Mouse (Mus musculus): Measurements from ENCODE around the gene 4931422A03Rik.
"Not testable (repeated sequence)": the region's sequence is repeated elsewhere in the genome, so short reads cannot be mapped to it uniquely, and the experiment has no call there.

Gene 4931422A03Rik

GRCm38 (mm10) chr2:104028139-104028723 is at the start of gene 4931422A03Rik:
Gene 4931422A03Rik, minus strand, starts transcription at chr2:104028361.
- peak; percentile 40 for DNase-seq (ENCODE audit: low read depth, low spot score)

DNA sequence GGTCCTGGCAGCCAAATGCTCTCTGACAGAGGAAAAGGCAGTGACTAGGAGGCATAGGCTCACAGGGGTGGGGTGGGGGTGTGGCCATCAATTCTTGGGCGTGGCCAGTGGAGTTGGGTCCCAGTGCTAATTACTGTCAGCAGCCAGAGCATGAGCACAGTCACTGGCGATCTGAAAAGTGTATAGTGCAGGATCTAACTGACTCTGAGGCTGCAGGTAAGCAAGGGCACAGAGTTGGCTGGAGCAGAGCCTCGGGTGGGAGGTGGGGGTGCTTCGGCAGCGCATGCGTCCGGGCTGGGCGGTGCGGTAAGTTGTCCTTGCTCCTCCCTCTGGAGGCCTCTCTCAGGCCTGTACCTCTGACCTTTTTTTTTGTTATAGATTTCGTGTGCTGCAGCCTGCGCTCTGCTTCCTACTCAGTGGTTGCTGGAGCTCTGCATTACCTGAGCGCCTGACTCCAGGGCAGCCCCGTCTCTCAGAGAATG is 41.6 kb upstream of the 4931422A03Rik start, which contains the start of gene Cd59b:
Gene Cd59b (plus strand): TSS at position 146 of the 482 bp plus-strand sequence.
- DNase-seq (ENCODE audit: low read depth, low spot score): peak; percentile 25

GRCm38 (mm10) chr2:104068450-104068849 is 40.3 kb upstream of the 4931422A03Rik start, which contains the start of gene Gm10799:
Gene Gm10799, minus strand, starts transcription at chr2:104068550.
- not testable (repeated sequence) for DNase-seq (ENCODE audit: low read depth, low spot score)

DNA sequence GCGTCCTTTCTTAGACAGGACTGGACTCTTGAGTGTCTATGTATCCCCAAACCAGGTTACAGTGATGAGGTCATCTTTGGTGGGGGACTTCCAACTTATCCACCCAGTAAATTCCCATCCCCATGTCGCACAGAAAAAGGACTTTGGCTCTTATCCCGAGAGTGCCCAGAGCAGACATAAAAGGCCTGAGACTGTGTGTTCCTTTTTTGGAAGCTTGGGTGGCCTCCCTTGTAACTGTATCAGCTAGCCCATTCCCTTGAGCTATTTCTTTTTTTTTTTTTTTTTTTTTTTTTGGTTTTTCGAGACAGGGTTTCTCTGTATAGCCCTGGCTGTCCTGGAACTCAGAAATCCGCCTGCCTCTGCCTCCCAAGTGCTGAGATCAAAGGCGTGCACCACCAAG is 37.4 kb upstream of the 4931422A03Rik start, which contains the start of gene Gm10912:
Gene Gm10912 (plus strand): TSS at position 301 of the 400 bp plus-strand sequence.
- not testable (repeated sequence) for DNase-seq (ENCODE audit: low read depth, low spot score)

DNA sequence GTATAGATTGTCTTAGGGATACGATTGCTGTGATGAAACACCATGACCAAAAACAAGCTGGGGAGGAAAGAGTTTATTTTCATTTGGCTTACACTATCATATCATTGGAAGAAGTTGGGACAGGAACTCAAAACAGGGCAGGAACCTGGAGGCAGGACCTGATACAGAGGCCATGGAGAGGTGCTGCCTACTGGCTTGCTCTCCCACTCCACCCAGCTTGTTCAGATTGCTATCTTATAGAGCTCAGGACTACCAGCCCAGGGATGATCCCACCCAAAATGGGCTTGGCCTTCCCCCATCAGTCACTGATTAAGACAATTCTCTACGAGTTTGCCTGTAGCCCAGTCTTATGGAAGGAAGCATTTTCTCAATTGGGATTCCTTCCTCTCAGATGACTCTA is 36.0 kb upstream of the 4931422A03Rik start:
- DNase-seq (ENCODE audit: low read depth, low spot score): no peak

GRCm38 (mm10) chr2:104062665-104063064 is 34.5 kb upstream of the 4931422A03Rik start:
- no peak for DNase-seq (ENCODE audit: low read depth, low spot score)

GRCm38 (mm10) chr2:104060996-104061395 is 32.8 kb upstream of the 4931422A03Rik start:
- no peak for DNase-seq (ENCODE audit: low read depth, low spot score)

GRCm38 (mm10) chr2:104059786-104060185 is 31.6 kb upstream of the 4931422A03Rik start:
- DNase-seq (ENCODE audit: low read depth, low spot score): no peak

DNA sequence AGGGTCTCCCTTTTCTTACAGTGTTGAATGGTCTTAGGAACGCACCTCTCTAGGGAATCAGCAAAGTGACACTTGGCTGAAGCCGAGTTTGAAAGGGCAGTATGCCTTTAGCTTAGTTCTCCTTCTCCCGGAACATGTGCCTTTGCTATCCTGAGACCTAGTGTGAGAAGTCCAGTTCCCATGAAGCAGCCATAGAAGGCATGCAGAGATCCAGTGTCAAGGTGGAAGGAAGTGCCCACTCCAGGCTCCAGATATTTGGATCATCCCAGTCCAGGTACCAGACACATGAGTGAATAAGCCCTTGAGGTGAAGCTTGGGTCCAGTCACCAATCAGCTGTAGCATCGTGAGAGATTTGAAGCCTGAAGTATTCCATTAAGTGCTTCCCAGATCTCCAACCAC is 30.8 kb upstream of the 4931422A03Rik start:
- no peak for DNase-seq (ENCODE audit: low read depth, low spot score)

GRCm38 (mm10) chr2:104058381-104058780 is 30.2 kb upstream of the 4931422A03Rik start:
- no peak for DNase-seq (ENCODE audit: low read depth, low spot score)

GRCm38 (mm10) chr2:104044479-104045080 is 16.4 kb upstream of the 4931422A03Rik start:
- DNase-seq (ENCODE audit: low read depth, low spot score): peak; percentile 59

DNA sequence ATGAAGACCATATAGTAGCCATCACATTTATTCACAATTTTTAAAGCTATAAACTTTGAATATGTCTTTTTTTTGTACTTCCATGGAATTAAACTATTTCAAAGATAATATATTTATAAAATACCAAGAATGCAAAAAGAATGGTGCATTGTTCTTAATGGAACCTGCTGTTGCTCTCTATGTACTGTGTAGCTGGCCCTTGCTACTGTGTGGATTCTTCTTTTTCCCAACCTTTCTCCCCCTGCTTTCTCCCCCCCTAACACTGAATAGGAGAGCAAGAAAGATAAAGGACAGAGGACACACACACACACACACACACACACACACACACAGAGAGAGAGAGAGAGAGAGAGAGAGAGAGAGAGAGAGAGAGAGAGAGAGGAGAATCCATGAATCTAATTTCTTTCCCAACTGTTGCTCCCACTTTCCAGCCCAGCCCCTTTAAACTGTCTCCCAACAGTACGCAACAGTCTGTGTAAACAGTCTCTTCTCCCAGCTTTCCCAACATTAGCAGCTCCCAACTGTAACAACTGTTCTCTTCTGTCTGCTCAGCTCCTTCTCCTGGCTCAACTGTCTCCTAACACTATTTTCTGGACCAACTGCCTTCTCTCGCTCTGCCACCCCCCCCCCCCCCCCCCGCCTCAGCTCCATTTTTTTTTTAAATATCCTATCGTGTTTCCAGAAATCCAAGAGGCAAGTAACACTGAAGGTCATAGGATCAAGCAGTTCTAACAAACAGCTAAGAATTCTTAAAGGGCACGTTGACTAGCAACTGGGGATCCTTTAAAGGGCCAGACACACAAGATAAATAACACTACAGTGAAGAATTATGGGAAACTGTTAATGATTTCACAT is 15.7 kb upstream of the 4931422A03Rik start:
- DNase-seq (ENCODE audit: low read depth, low spot score): peak; percentile 63

DNA sequence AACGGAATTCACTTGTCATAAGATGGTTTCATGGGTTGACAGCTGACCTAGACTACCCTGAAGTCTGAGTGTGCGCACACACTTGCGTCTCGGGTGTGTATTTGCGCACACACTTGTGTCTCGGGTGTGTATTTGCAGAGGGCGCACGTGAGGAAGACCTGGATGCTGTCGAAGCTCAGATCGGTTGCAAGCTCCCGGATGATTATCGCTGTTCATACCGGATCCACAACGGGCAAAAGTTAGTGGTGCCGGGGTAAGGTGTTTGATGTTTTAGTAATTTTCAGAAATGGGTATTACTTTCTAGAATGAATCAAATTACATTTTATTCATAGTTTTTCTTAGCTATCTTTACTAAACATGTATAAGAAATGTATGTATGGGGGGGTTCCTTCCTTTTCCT is 14.6 kb upstream of the 4931422A03Rik start:
- DNase-seq (ENCODE audit: low read depth, low spot score): no peak

DNA sequence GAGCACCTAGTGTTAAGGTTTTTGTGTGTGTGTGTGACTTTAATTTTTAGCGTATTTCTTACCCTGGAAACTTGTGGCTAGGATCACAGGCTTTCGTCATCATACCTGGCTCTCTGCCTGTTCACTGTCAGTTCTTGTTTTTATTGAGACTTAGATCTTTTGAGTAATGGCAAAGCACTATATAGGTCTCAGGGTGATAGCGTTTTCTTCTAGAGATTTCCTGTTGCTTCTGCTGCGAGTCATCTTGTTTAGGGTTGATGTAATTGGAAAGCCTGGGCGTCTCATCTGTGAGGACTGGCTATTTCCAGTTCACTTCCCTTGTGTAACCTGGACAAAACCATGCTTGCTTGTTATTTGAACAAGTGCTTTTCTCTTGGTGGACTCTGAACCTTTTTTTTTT is 13.5 kb upstream of the 4931422A03Rik start:
- no peak for DNase-seq (ENCODE audit: low read depth, low spot score)

DNA sequence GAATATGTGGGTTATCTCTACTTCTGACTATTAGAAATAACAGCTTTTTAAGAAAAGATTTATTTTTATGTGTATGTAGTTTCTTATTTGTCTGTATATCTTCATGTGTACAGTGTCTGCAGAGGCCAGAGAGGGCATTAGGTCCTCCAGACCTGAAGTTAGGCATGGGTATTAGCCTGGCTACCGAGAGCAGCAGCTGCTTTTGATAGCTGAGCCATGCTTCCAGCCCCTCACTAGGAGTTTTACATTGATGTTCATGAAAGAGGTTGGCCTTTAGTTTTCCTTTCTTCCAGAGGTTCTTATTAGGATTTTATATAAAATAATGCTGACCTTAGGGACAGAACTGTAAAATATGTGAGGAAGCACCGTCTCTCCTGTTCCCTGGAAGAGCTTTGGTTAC is 10.1 kb upstream of the 4931422A03Rik start:
- DNase-seq (ENCODE audit: low read depth, low spot score): no peak

DNA sequence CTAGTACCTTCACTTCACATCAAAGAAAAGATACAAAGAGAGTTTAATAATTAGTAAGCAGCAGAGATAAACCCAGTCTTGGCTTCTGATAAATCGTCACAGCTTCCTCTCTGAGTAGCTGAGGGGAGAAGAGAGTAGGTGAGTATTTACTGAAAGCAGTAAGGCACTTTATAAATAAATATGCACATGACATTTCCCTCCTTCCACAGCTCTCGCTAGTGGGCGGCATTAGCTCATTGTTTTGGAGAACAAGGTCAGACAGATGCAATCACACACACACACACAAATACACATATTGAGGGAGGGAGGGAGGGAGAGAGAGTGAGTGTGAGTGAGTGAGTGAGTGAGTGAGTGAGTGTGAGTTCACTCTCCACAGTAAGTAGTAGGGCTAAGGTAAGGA is 8.2 kb upstream of the 4931422A03Rik start:
- DNase-seq (ENCODE audit: low read depth, low spot score): no peak

GRCm38 (mm10) chr2:104035595-104035994 is 7.4 kb upstream of the 4931422A03Rik start:
- peak; percentile 43 for DNase-seq (ENCODE audit: low read depth, low spot score)

GRCm38 (mm10) chr2:104034832-104035472 is 6.8 kb upstream of the 4931422A03Rik start:
- DNase-seq (ENCODE audit: low read depth, low spot score): peak; percentile 46

DNA sequence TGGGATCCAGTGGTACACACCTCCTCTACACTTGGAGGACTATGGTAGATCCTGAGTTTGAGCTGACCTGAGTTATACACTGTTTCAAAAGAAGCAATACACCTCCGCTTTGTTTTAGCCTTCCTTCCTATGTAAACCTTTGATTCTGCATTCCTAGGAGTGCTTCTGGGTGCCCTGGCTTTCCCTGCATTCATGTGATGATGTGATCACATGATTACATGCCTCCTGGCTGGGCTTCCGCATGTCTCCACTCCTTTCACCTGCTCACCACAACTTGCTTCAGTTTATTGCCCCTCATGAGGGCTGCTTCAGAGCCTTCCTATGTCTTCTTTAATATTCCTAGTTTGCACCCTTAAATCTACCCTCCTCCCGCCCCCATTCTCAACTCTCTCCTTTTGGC is 3.9 kb upstream of the 4931422A03Rik start:
- no peak for DNase-seq (ENCODE audit: low read depth, low spot score)

- DNase-seq (ENCODE audit: low read depth, low spot score): no peak
Observed at GRCm38 (mm10) chr2:104030381-104030780, 2.2 kb upstream of the 4931422A03Rik start.

DNA sequence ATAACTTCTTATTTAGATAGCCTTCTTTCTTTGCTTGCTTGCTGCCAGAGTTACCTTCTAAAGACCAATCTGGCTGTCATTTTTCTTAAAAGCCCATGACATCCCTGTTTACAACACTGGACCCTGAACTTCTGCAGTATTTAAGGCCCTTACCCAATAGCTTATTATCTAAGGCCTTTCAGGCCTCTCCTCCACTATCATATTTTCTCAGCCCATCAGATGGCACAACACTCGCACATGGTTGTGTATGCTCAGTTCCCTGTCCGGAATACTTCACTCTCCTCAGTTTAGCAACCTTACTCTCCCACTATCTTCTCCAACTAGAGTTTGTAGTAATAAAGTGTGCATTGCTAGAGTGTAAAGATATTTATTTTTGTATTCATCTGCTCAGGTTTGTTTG is 913 bp upstream of the 4931422A03Rik start:
- DNase-seq (ENCODE audit: low read depth, low spot score): no peak

Data from skeletal muscle tissue, adult 2 months (tissue).